Mouse (Mus musculus): ENCODE results near the gene Sorcs2.

DNA sequence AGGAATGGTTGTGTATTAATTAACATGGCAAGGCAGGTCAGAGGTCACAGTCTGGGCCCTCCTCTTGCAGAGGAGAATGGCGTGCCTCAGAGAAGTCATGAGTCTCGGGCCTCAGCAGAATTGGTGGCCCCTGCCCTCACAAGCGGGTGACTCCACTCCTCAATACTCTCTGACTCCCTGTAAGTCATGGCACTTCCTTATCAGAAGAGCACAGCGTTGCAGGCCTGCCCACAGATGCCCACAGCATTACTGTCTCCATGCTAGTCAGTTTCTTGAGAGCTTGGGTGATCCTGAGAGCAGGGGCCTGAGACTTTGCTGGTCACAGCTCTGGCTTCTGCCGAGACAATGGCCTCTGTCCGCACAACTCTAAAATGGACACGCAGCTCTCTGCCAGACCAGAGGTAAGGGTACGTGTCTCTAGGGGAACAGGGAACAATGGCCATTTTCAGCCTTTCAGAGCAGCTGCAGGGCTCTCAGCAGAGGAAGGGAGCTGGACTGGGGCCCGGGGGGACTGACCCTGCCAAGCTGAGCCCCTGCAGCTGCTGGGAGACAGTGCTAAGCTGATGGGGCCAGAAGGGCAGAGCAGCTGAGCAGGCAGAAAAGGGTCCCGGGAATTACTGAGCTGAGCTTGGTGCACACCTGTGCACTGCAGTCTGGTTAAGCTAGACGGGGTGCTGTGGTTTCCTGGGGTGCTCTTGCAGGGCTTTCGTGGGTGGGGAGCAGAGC lies 427.4 kb downstream of the Sorcs2 start:
- TF ChIP-seq CTCF (conservative IDR thresholded peaks at IDR 0.05; ENCODE audit: low read length) (no peak), NANOG (IDR thresholded peaks at IDR 0.05; ENCODE audit: borderline replicate concordance, low read length) (no peak)
